Comparison of ENCODE assay signal across 11 mouse cellular contexts in the genomic region with DNA sequence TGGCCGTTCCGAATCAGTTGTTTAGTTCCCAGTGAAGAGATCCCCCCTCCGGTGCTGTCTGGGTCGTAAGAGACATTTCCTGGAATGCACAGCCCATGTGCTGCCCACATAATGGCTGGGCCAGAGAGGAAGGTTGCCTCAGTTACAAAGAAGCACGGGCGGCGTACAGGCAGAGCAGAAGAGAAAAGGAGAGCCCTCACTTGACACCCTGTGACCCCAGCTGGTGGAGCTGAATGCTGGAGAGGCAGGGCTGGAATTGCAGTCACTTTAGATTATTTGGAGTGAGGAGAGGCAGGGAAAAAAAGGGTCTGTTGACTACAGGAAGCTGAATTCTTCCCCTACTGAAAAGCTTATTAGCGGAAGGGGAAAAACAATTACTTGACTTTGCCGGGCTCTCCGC.
DNase-seq lines count a peak whose midpoint lies in the region; ATAC-seq and TF ChIP-seq lines count a peak whose summit lies in the region.
"Had no signal": no experiment of that assay in that cellular context is flagged by ENCODE, and none has a peak within 500 bp of the region (broad histone marks: within the 10 kb centered on the region; RNA-seq: fewer than 3 reads in every experiment).

No protein-coding gene starts in this region.

- no peaks in the 10 kb centered on the region for H3K36me3 ChIP-seq in heart, embryonic 11.5 days (ENCODE audit: control insufficient read depth, insufficient read depth, low read length)
- no peaks in the 10 kb centered on the region for H3K36me3 ChIP-seq in lung, embryonic 15.5 days
- H3K36me3 ChIP-seq in hindbrain, embryonic 12.5 days = no peaks in the 10 kb centered on the region; the same call in 1 of the 2 replicates
- no peaks in the 10 kb centered on the region for H3K36me3 ChIP-seq in midbrain, postnatal 0 days (ENCODE audit: insufficient read depth, low read length)

- peak overlapping the region; percentile 16; the same call in 1 of the 2 replicates for H3K4me2 ChIP-seq in heart, embryonic 11.5 days
- H3K4me2 ChIP-seq in lung, embryonic 15.5 days = no peak overlapping the region
- peak overlapping the region; percentile 11 for H3K4me2 ChIP-seq in hindbrain, embryonic 12.5 days (replicated peaks)
- no peak overlapping the region for H3K4me2 ChIP-seq in midbrain, postnatal 0 days (ENCODE audit: low read depth, low read length, poor library complexity, severe bottlenecking)

- peaks cover 42% of the 10 kb centered on the region for H3K4me1 ChIP-seq in heart, embryonic 11.5 days (ENCODE audit: control insufficient read depth, insufficient read depth, low read length)
- peaks cover 82% of the 10 kb centered on the region for H3K4me1 ChIP-seq in lung, embryonic 15.5 days
- peaks cover 93% of the 10 kb centered on the region for H3K4me1 ChIP-seq in hindbrain, embryonic 12.5 days
- peaks cover 37% of the 10 kb centered on the region for H3K4me1 ChIP-seq in midbrain, postnatal 0 days (ENCODE audit: insufficient read depth, low read length)
- peaks cover 5% of the 10 kb centered on the region for H3K4me1 ChIP-seq in cerebellum, adult 2 months (ENCODE audit: control insufficient read depth, insufficient read depth, low read length)

- no peak for DNase-seq in heart, adult 8-10 months (ENCODE audit: low spot score)
- no peak for DNase-seq in lung, postnatal 36 days
- DNase-seq in midbrain, postnatal 0 days (ENCODE audit: low spot score) = no peak
- no peak for DNase-seq in left cerebral cortex, adult 9 months (ENCODE audit: low spot score in 2 of 2)
- DNase-seq in cerebellum, adult 2 months = no peak
- DNase-seq: B cell, adult 2 months; cerebellum, adult 9-10 months; layer of hippocampus, adult 9-11 months had no signal

- H3K27ac ChIP-seq in heart, embryonic 11.5 days (ENCODE audit: low read depth, low read length) = peak overlapping the region; percentile 74
- peak overlapping the region; percentile 58 for H3K27ac ChIP-seq in lung, embryonic 15.5 days
- H3K27ac ChIP-seq in hindbrain, embryonic 12.5 days = peak overlapping the region; percentile 72
- H3K27ac ChIP-seq in midbrain, postnatal 0 days (ENCODE audit: low read depth, low read length) = peak overlapping the region; percentile 28
- no peak overlapping the region for H3K27ac ChIP-seq in cerebellum, adult 2 months (ENCODE audit: insufficient read depth, low read length)

- TF ChIP-seq CTCF in midbrain, postnatal 0 days (IDR thresholded peaks at IDR 0.05) = no peak
- no peak for TF ChIP-seq CTCF in cerebellum, adult 2 months (IDR thresholded peaks at IDR 0.05; ENCODE audit: borderline replicate concordance, insufficient read depth, low read depth, low read length)

- ATAC-seq in heart, embryonic 11.5 days (replicated peaks; ENCODE audit: insufficient number of reproducible peaks, low FRiP score, low TSS enrichment) = no peak
- no peak for ATAC-seq in lung, embryonic 15.5 days (ENCODE audit: borderline replicate concordance, extremely low read depth, low FRiP score, low TSS enrichment)
- no peak for ATAC-seq in hindbrain, embryonic 12.5 days (ENCODE audit: low FRiP score)
- no peak for ATAC-seq in midbrain, postnatal 0 days (ENCODE audit: low FRiP score)

- WGBS in heart, embryonic 11.5 days (ENCODE audit: insufficient replicate concordance) = 35% methylated on average over 10 of the region's 10 CpGs
- WGBS in lung, embryonic 15.5 days = 17% methylated on average over 10 of the region's 10 CpGs
- 12% methylated on average over 10 of the region's 10 CpGs for WGBS in hindbrain, embryonic 12.5 days
- whole genome bisulfite sequencing in midbrain, postnatal 0 days = 17% methylated on average over 10 of the region's 10 CpGs
- WGBS in cerebellum, adult 2 months = 67% methylated on average over 10 of the region's 10 CpGs

- 0 out of 2 replicates have a peak overlapping the region, but pooled peaks have one; percentile 28 for H3K9ac ChIP-seq in heart, embryonic 11.5 days (ENCODE audit: low read depth, low read length)
- no peak overlapping the region for H3K9ac ChIP-seq in lung, embryonic 15.5 days
- H3K9ac ChIP-seq in hindbrain, embryonic 12.5 days = peak overlapping the region; percentile 19; the same call in 1 of the 2 replicates
- no peak overlapping the region for H3K9ac ChIP-seq in midbrain, postnatal 0 days (replicated peaks; ENCODE audit: low read length, poor library complexity, severe bottlenecking)

- H3K4me3 ChIP-seq in heart, embryonic 11.5 days (ENCODE audit: low read depth, low read length) = no peak overlapping the region
- no peak overlapping the region for H3K4me3 ChIP-seq in lung, embryonic 15.5 days
- no peak overlapping the region for H3K4me3 ChIP-seq in hindbrain, embryonic 12.5 days
- no peak overlapping the region for H3K4me3 ChIP-seq in midbrain, postnatal 0 days (ENCODE audit: low read depth, low read length)
- H3K4me3 ChIP-seq in cerebellum, adult 2 months (replicated peaks; ENCODE audit: insufficient read depth, low read depth, low read length) = no peak overlapping the region

- H3K9me3 ChIP-seq in heart, embryonic 11.5 days (replicated peaks; ENCODE audit: control insufficient read depth, low read length) = no peaks in the 10 kb centered on the region
- no peaks in the 10 kb centered on the region for H3K9me3 ChIP-seq in lung, embryonic 15.5 days
- no peaks in the 10 kb centered on the region for H3K9me3 ChIP-seq in hindbrain, embryonic 12.5 days (replicated peaks)
- H3K9me3 ChIP-seq in midbrain, postnatal 0 days (ENCODE audit: low read length) = no peaks in the 10 kb centered on the region

- TF ChIP-seq POLR2A in cerebellum, adult 2 months (IDR thresholded peaks at IDR 0.05; ENCODE audit: borderline replicate concordance, insufficient read depth, low read length) = no peak

- no peaks in the 10 kb centered on the region for H3K27me3 ChIP-seq in heart, embryonic 11.5 days (ENCODE audit: control insufficient read depth, insufficient read depth, low read length)
- H3K27me3 ChIP-seq in lung, embryonic 15.5 days = no peaks in the 10 kb centered on the region
- H3K27me3 ChIP-seq in hindbrain, embryonic 12.5 days = no peaks in the 10 kb centered on the region
- no peaks in the 10 kb centered on the region for H3K27me3 ChIP-seq in midbrain, postnatal 0 days (ENCODE audit: insufficient read depth, low read length)
- H3K27me3 ChIP-seq in cerebellum, adult 2 months (ENCODE audit: control insufficient read depth, insufficient read depth, low read length) = no peaks in the 10 kb centered on the region; the same call in 1 of the 2 replicates

Comparison
In these comparisons a context has a peak if more than half of its experiments do, and no peak if none do; other contexts are left out.
1. H3K4me2 ChIP-seq: peak in heart, embryonic 11.5 days (single experiment) and hindbrain, embryonic 12.5 days (single experiment); none in lung, embryonic 15.5 days (single experiment) and midbrain, postnatal 0 days (single experiment).
2. H3K9ac ChIP-seq: peak in heart, embryonic 11.5 days (single experiment) and hindbrain, embryonic 12.5 days (single experiment); none in lung, embryonic 15.5 days (single experiment) and midbrain, postnatal 0 days (single experiment).